12 mouse cellular contexts compared by ENCODE assay signal in the genomic region with DNA sequence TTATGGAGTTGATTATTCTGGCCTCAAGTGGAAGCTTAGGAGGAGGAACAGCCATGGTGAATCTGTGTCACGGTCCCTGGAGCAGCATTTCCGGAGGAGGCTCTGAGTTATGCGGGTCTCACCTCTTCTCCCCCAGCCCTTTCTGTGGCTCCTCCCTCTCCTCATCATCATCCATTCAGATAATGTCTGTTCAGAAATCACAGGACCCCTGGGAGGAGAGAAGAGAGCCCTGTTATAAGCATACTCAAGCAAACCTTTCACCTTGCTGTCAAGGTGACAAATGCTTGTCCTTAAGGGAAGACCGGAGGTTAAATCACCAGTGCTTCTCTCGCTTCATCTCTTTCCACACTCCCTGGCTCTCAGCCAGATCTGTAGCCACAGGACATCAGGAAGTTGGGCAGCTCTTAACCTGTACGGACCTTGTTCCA.
DNase-seq lines count a peak whose midpoint lies in the region; ATAC-seq and TF ChIP-seq lines count a peak whose summit lies in the region.
"Had no signal": no experiment of that assay in that cellular context is flagged by ENCODE, and none has a peak within 500 bp of the region (broad histone marks: within the 10 kb centered on the region; RNA-seq: fewer than 3 reads in every experiment).

No protein-coding gene starts in this region.

- no peaks in the 10 kb centered on the region for H3K27me3 ChIP-seq in kidney, embryonic 16.5 days (ENCODE audit: insufficient read depth, low read length)
- H3K27me3 ChIP-seq: heart, embryonic 15.5 days; liver, embryonic 13.5 days had no signal

- peaks cover 12% of the 10 kb centered on the region for H3K4me1 ChIP-seq in kidney, embryonic 16.5 days (ENCODE audit: insufficient read depth, low read length)
- H3K4me1 ChIP-seq: liver, embryonic 13.5 days had no signal

- no peak overlapping the region for H3K4me3 ChIP-seq in kidney, embryonic 16.5 days (ENCODE audit: low read length)
- H3K4me3 ChIP-seq in gastrocnemius, adult 2 months, result no peak overlapping the region
- H3K4me3 ChIP-seq: heart, embryonic 15.5 days; liver, embryonic 13.5 days had no signal

- H3K36me3 ChIP-seq in kidney, embryonic 16.5 days (ENCODE audit: insufficient read depth, low read length), result no peaks in the 10 kb centered on the region
- H3K36me3 ChIP-seq: heart, embryonic 15.5 days; liver, embryonic 13.5 days had no signal

- no peak for TF ChIP-seq CTCF in gastrocnemius, adult 2 months (IDR thresholded peaks at IDR 0.05)

- intact Hi-C loops in gastrocnemius, adult 2 months (cut with DNase I), result no loop called here

- 10% methylated on average over 6 of the region's 6 CpGs for WGBS in kidney, embryonic 16.5 days

- H3K4me2 ChIP-seq in kidney, embryonic 16.5 days (replicated peaks; ENCODE audit: low read depth, low read length), result no peak overlapping the region
- H3K4me2 ChIP-seq: heart, embryonic 15.5 days; liver, embryonic 13.5 days had no signal

- H3K9ac ChIP-seq in kidney, embryonic 16.5 days (replicated peaks; ENCODE audit: low read length), result no peak overlapping the region
- H3K9ac ChIP-seq: heart, embryonic 15.5 days; liver, embryonic 13.5 days had no signal

- no peak overlapping the region for H3K27ac ChIP-seq in kidney, embryonic 16.5 days (ENCODE audit: low read length)
- H3K27ac ChIP-seq in gastrocnemius, adult 2 months, result no peak overlapping the region
- H3K27ac ChIP-seq: heart, embryonic 15.5 days; liver, embryonic 13.5 days had no signal

- peak; percentile 82 for ATAC-seq in kidney, embryonic 16.5 days (ENCODE audit: low FRiP score, low TSS enrichment)
- no peak for ATAC-seq in granulocyte monocyte progenitor cell, adult 5-6 weeks (replicated peaks; ENCODE audit: poor library complexity, severe bottlenecking)
- ATAC-seq: midbrain, embryonic 16.5 days had no signal

- no peaks in the 10 kb centered on the region for H3K9me3 ChIP-seq in kidney, embryonic 16.5 days (ENCODE audit: low read length)
- H3K9me3 ChIP-seq: heart, embryonic 15.5 days; liver, embryonic 13.5 days had no signal

- DNase-seq in adrenal gland, adult (ENCODE audit: inconsistent age in 2 of 2, low spot score in 1 of 2), result peak; percentile 22 to 77
- no peak for DNase-seq in adrenal gland, postnatal 25 days
- DNase-seq in kidney, adult 8-10 months, result no peak
- DNase-seq in cerebellum, adult 9-10 months, result peak; percentile 16
- DNase-seq in kidney, postnatal 10 days, result peak; percentile 54
- DNase-seq in gastrocnemius, adult 2 months, result no peak
- DNase-seq: layer of hippocampus, postnatal 36 days; liver, embryonic 13.5 days had no signal

Comparison
In these comparisons a context has a peak if more than half of its experiments do, and no peak if none do; other contexts are left out.
1. DNase-seq: peak in adrenal gland, adult (2 of 2), cerebellum, adult 9-10 months (single experiment) and kidney, postnatal 10 days (single experiment); none in adrenal gland, postnatal 25 days (single experiment), kidney, adult 8-10 months (0 of 2) and gastrocnemius, adult 2 months (single experiment).